8 mouse cellular contexts compared by ENCODE assay signal in genomic region chr17:28084395-28084905, GRCm38 (mm10). TPM values are rescaled to one million over a fixed set of nuclear protein-coding genes. Genes with fewer than 3 reads are reported as not detected.
DNase-seq lines count a peak whose midpoint lies in the region; ATAC-seq lines count a peak whose summit lies in the region.
"Had no signal": no experiment of that assay in that cellular context is flagged by ENCODE, and none has a peak within 500 bp of the region (broad histone marks: within the 10 kb centered on the region; RNA-seq: fewer than 3 reads in every experiment).

No protein-coding gene starts in this region.

- H3K27me3 ChIP-seq in liver, embryonic 11.5 days (replicated peaks; ENCODE audit: control insufficient read depth, insufficient read depth, low read length), result no peaks in the 10 kb centered on the region
- 0 out of 2 replicates have a peak, but pooled peaks cover 9% of the 10 kb centered on the region for H3K27me3 ChIP-seq in embryonic facial prominence, embryonic 12.5 days
- H3K27me3 ChIP-seq in limb, embryonic 12.5 days, result peaks cover 23% of the 10 kb centered on the region

- H3K9ac ChIP-seq in liver, embryonic 11.5 days (ENCODE audit: low read depth, low read length), result no peak overlapping the region
- H3K9ac ChIP-seq in embryonic facial prominence, embryonic 12.5 days, result no peak overlapping the region
- H3K9ac ChIP-seq in limb, embryonic 12.5 days (replicated peaks), result no peak overlapping the region
- H3K9ac ChIP-seq: heart, embryonic 15.5 days had no signal

- DNase-seq in liver, embryonic 11.5 days (ENCODE audit: low spot score), result no peak
- no peak for DNase-seq in liver
- peak; percentile 80 for DNase-seq in retina, postnatal 1 day
- DNase-seq in spleen, postnatal 36 days (ENCODE audit: low spot score in 2 of 2), result no peak
- no peak for DNase-seq in kidney, postnatal 36 days

- H3K27ac ChIP-seq in liver, embryonic 11.5 days (ENCODE audit: low read depth, low read length), result peak overlapping the region; percentile 56
- H3K27ac ChIP-seq in embryonic facial prominence, embryonic 12.5 days, result no peak overlapping the region
- H3K27ac ChIP-seq in limb, embryonic 12.5 days, result no peak overlapping the region
- H3K27ac ChIP-seq: heart, embryonic 15.5 days had no signal

- no peaks in the 10 kb centered on the region for H3K36me3 ChIP-seq in liver, embryonic 11.5 days (ENCODE audit: control insufficient read depth, insufficient read depth, low read length)
- no peaks in the 10 kb centered on the region for H3K36me3 ChIP-seq in embryonic facial prominence, embryonic 12.5 days
- no peaks in the 10 kb centered on the region for H3K36me3 ChIP-seq in limb, embryonic 12.5 days
- H3K36me3 ChIP-seq: heart, embryonic 15.5 days had no signal

- no peak overlapping the region for H3K4me3 ChIP-seq in liver, embryonic 11.5 days (ENCODE audit: low read depth, low read length)
- no peak overlapping the region for H3K4me3 ChIP-seq in embryonic facial prominence, embryonic 12.5 days
- 0 out of 2 replicates have a peak overlapping the region, but pooled peaks have one; percentile 17 for H3K4me3 ChIP-seq in limb, embryonic 12.5 days (replicated peaks)

- H3K4me2 ChIP-seq in liver, embryonic 11.5 days, result no peak overlapping the region
- peak overlapping the region; percentile 40 for H3K4me2 ChIP-seq in embryonic facial prominence, embryonic 12.5 days (replicated peaks)
- peak overlapping the region; percentile 49; the same call in 1 of the 2 replicates for H3K4me2 ChIP-seq in limb, embryonic 12.5 days

- no peaks in the 10 kb centered on the region for H3K9me3 ChIP-seq in liver, embryonic 11.5 days (ENCODE audit: control insufficient read depth, low read length)
- H3K9me3 ChIP-seq in embryonic facial prominence, embryonic 12.5 days, result no peaks in the 10 kb centered on the region
- H3K9me3 ChIP-seq in limb, embryonic 12.5 days, result no peaks in the 10 kb centered on the region
- H3K9me3 ChIP-seq: heart, embryonic 15.5 days had no signal

- no peak for ATAC-seq in liver, embryonic 11.5 days (replicated peaks; ENCODE audit: low FRiP score)
- no peak for ATAC-seq in embryonic facial prominence, embryonic 12.5 days (ENCODE audit: insufficient number of reproducible peaks, insufficient read depth, low FRiP score, low TSS enrichment)
- ATAC-seq in limb, embryonic 12.5 days (ENCODE audit: insufficient number of reproducible peaks, insufficient read depth, low FRiP score, low TSS enrichment, low read depth), result no peak

- 29% methylated on average over 22 of the region's 22 CpGs for WGBS in liver, embryonic 11.5 days
- 17% methylated on average over 22 of the region's 22 CpGs for WGBS in embryonic facial prominence, embryonic 12.5 days
- WGBS in limb, embryonic 12.5 days, result 20% methylated on average over 22 of the region's 22 CpGs

- peaks cover 7% of the 10 kb centered on the region; the same call in 1 of the 2 replicates for H3K4me1 ChIP-seq in liver, embryonic 11.5 days (replicated peaks; ENCODE audit: control insufficient read depth, insufficient read depth, low read length)
- peaks cover 28% of the 10 kb centered on the region; the same call in 1 of the 2 replicates for H3K4me1 ChIP-seq in embryonic facial prominence, embryonic 12.5 days
- peaks cover 33% of the 10 kb centered on the region for H3K4me1 ChIP-seq in limb, embryonic 12.5 days (replicated peaks)

RNA-seq across cellular contexts. Expression of gene Tcp11, which starts 4.0 kb away (rescaled TPM):
- polyA plus RNA-seq in liver, embryonic 11.5 days (2014; fragmentation: Nextera tagmentation; extraction: Ambion mirVana), result 0.61 and 0.97 TPM in 2 replicates
- 1.7 and 1.9 TPM in 2 replicates for polyA plus RNA-seq in embryonic facial prominence, embryonic 12.5 days (2016; fragmentation: Nextera tagmentation; extraction: Ambion mirVana)
- 1.2 and 1.4 TPM in 2 replicates for polyA plus RNA-seq in limb, embryonic 12.5 days (2016; fragmentation: Nextera tagmentation; extraction: Ambion mirVana)

RNA-seq across cellular contexts. Expression of gene Scube3, which starts 57.5 kb away (rescaled TPM):
- 2.6 TPM in 2 replicates for polyA plus RNA-seq in liver, embryonic 11.5 days (2014; fragmentation: Nextera tagmentation; extraction: Ambion mirVana)
- polyA plus RNA-seq in embryonic facial prominence, embryonic 12.5 days (2016; fragmentation: Nextera tagmentation; extraction: Ambion mirVana), result 10.8 TPM in 2 replicates
- 8.7 and 12.0 TPM in 2 replicates for polyA plus RNA-seq in limb, embryonic 12.5 days (2016; fragmentation: Nextera tagmentation; extraction: Ambion mirVana)
